Mouse (Mus musculus) intestine, embryonic 16.5 days (tissue): ENCODE results near the gene Eva1a. TPM values are rescaled to one million over a fixed set of nuclear protein-coding genes. Genes with fewer than 3 reads are reported as not detected.

Source experiments
- ATAC-seq: fragments of 200-750 bp; cut with Nextera tagmentation; 2 replicates; pipeline ENCODE4 v1.8.0; 2017; ENCODE audit warnings: moderate TSS enrichment, moderate library complexity
- H3K27ac ChIP-seq: fragments of 300-500 bp; sonication (generic); 2 replicates; pipeline ENCODE4 v1.5.1; 2014; ENCODE audit warnings: mild to moderate bottlenecking, low read length
- H3K27me3 ChIP-seq: fragments of 300-500 bp; sonication (generic); replicated peaks from 2 replicates; pipeline ENCODE4 v1.6.1; 2014; ENCODE audit warnings: low read length, control low read depth, mixed read lengths; ENCODE audit not compliant: control insufficient read depth, insufficient read depth
- H3K36me3 ChIP-seq: fragments of 300-500 bp; sonication (generic); 2 replicates; pipeline ENCODE4 v1.6.1; 2014; ENCODE audit warnings: low read length, control low read depth; ENCODE audit not compliant: control insufficient read depth, insufficient read depth
- H3K4me1 ChIP-seq: fragments of 300-500 bp; sonication (generic); 2 replicates; pipeline ENCODE4 v1.6.1; 2014; ENCODE audit warnings: low read length, control low read depth, mixed read lengths; ENCODE audit not compliant: control insufficient read depth, insufficient read depth
- H3K4me2 ChIP-seq: fragments of 300-500 bp; sonication (generic); 2 replicates; pipeline ENCODE4 v1.6.1; 2014; ENCODE audit warnings: low read depth, low read length, control low read depth
- H3K4me3 ChIP-seq: fragments of 300-500 bp; sonication (generic); 2 replicates; pipeline ENCODE4 v1.5.1; 2014; ENCODE audit warnings: mild to moderate bottlenecking, low read length
- H3K9ac ChIP-seq: fragments of 300-500 bp; sonication (generic); 2 replicates; pipeline ENCODE4 v1.6.1; 2014; ENCODE audit warnings: low read depth, low read length
- H3K9me3 ChIP-seq: fragments of 300-500 bp; sonication (generic); 2 replicates; pipeline ENCODE4 v1.6.1; 2016; ENCODE audit warnings: low read length, control low read depth; ENCODE audit not compliant: control insufficient read depth
- WGBS: fragments of 180-500 bp; shearing (Covaris S2); extraction: QIAGEN DNeasy Blood & Tissue Kit; methylation state at CpG from one replicate; pipeline ENCODE4 v1.1.7; 2014; 5-methylcytosine and 5-hydroxymethylcytosine counted together
- polyA plus RNA-seq: library from polyadenylated mRNA; unstranded; fragments of >200 nt; fragmentation: Nextera tagmentation; extraction: Ambion mirVana; gene quantifications from 2 replicates; pipeline ENCODE4 v1.2.1, GENCODE M21; 2015

Eva1a gene
- polyA plus RNA-seq, 1 experiment from 2014 or later: 20.3 TPM

- no peaks in the 10 kb centered on the region for H3K36me3 ChIP-seq
- H3K4me1 ChIP-seq: peaks cover 22% of the 10 kb centered on the region
- WGBS: 74% methylated on average over 7 of the region's 7 CpGs
- no peak overlapping the region for H3K4me2 ChIP-seq
- no peak overlapping the region for H3K9ac ChIP-seq
- no peak overlapping the region for H3K27ac ChIP-seq
- H3K27me3 ChIP-seq: no peaks in the 10 kb centered on the region
- H3K4me3 ChIP-seq: no peak overlapping the region
- no peak for ATAC-seq
- no peaks in the 10 kb centered on the region for H3K9me3 ChIP-seq
Observed at GRCm38 (mm10) chr6:82054854-82055253, 14.0 kb downstream of the Eva1a start.

DNA sequence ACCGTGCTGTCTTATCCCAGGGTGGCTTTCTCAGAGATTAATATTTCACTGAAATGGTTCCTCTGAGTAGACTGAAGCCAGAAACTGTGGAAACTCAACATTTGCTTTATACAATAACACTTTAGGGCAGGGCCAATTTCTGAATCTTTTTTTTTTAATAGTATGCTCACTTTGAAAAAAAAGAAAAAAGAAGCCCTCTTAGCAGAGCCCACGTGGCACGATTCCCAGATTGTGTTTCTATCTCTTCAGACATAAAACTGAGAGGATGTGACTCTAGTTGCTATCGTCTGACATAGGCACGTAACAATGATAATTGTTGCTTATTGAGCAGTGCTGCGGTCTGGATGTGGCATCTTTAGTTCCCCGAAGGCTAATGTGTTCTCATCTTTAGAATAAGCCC is 19.1 kb downstream of the Eva1a start:
- H3K27me3 ChIP-seq: no peaks in the 10 kb centered on the region

GRCm38 (mm10) chr6:82065230-82065629 is 24.4 kb downstream of the Eva1a start:
- 75% methylated on average over 5 of the region's 5 CpGs for WGBS

More for the DNA sequence above, 19.1 kb downstream of the Eva1a start:
- Histone ChIP-seq H3K4me1 (peaks cover 8% of the 10 kb centered on the region), H3K36me3 (no peaks in the 10 kb centered on the region), H3K27ac (no peak overlapping the region), H3K9me3 (no peaks in the 10 kb centered on the region), H3K4me3 (no peak overlapping the region), H3K9ac (no peak overlapping the region), H3K4me2 (no peak overlapping the region)
- 62% methylated on average over 7 of the region's 7 CpGs for WGBS
- no peak for ATAC-seq

GRCm38 (mm10) chr6:82066515-82067081 is 25.8 kb downstream of the Eva1a start:
- H3K27ac ChIP-seq: no peak overlapping the region
- H3K4me1 ChIP-seq: no peaks in the 10 kb centered on the region
- WGBS: 87% methylated on average over 8 of the region's 8 CpGs
- no peak overlapping the region for H3K9ac ChIP-seq
- ATAC-seq: no peak
- H3K36me3 ChIP-seq: 0 out of 2 replicates have a peak, but pooled peaks cover 2% of the 10 kb centered on the region
- H3K27me3 ChIP-seq: no peaks in the 10 kb centered on the region
- no peak overlapping the region for H3K4me2 ChIP-seq
- H3K4me3 ChIP-seq: no peak overlapping the region
- no peaks in the 10 kb centered on the region for H3K9me3 ChIP-seq

More at GRCm38 (mm10) chr6:82065230-82065629, 24.4 kb downstream of the Eva1a start:
- Histone ChIP-seq H3K9me3 (no peaks in the 10 kb centered on the region), H3K4me3 (no peak overlapping the region), H3K36me3 (no peaks in the 10 kb centered on the region), H3K4me1 (no peaks in the 10 kb centered on the region), H3K9ac (no peak overlapping the region), H3K4me2 (no peak overlapping the region), H3K27ac (no peak overlapping the region), H3K27me3 (no peaks in the 10 kb centered on the region)
- ATAC-seq: no peak

DNA sequence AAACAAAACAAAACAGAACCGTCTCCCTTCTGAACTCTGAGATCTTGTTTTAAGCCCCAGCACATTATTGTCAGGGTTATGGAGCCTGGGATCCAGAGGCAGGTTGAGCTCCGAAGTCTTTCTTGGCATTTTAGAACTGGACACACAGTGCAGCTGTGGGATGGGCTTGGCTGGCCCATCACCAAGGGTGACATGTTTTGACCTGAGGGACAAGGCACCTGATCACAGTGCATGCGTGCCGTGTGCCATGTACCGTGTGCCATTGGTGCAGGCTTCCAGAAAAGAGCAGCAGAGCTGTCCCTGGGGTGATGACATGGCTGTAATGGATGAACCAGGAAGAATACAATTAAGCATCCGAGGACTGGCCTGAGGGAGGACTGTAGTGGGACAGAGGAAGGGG is 29.6 kb downstream of the Eva1a start:
- Histone ChIP-seq H3K27me3 (no peaks in the 10 kb centered on the region), H3K4me1 (no peaks in the 10 kb centered on the region; the same call in 1 of the 2 replicates), H3K4me3 (no peak overlapping the region), H3K36me3 (peaks cover 2% of the 10 kb centered on the region; the same call in 1 of the 2 replicates), H3K9ac (no peak overlapping the region), H3K9me3 (no peaks in the 10 kb centered on the region), H3K4me2 (no peak overlapping the region), H3K27ac (no peak overlapping the region)
- no peak for ATAC-seq
- WGBS: 74% methylated on average over 6 of the region's 6 CpGs

- Histone ChIP-seq H3K4me3 (no peak overlapping the region), H3K36me3 (peaks cover 2% of the 10 kb centered on the region; the same call in 1 of the 2 replicates), H3K9ac (no peak overlapping the region), H3K4me1 (no peaks in the 10 kb centered on the region; the same call in 1 of the 2 replicates), H3K4me2 (no peak overlapping the region), H3K27me3 (no peaks in the 10 kb centered on the region), H3K9me3 (no peaks in the 10 kb centered on the region), H3K27ac (no peak overlapping the region)
- 91% methylated on average over 2 of the region's 2 CpGs for WGBS
- peak; percentile 80 for ATAC-seq
Observed at GRCm38 (mm10) chr6:82073011-82073410, 32.2 kb downstream of the Eva1a start.

DNA sequence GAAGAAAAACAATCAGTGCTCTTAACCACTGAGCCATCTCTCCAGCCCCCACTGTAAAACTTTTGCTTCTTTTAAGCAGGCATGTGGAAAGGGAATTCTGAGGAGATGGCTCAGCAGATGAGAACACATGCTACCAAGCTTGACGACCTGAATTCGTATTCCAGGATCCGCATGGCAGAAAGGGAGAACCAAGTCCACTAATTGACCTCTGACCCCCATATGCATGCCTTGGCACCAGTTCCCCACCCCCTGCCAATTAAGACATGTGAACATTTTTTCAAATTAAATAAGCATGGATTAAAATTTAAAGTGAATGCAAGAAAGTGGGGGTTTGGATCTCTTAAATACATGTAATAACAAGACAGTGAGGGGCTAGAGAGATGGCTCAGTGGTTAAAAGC is 32.7 kb downstream of the Eva1a start:
- Histone ChIP-seq H3K9me3 (no peaks in the 10 kb centered on the region), H3K4me2 (no peak overlapping the region), H3K4me1 (no peaks in the 10 kb centered on the region; the same call in 1 of the 2 replicates), H3K36me3 (peaks cover 2% of the 10 kb centered on the region; the same call in 1 of the 2 replicates), H3K4me3 (no peak overlapping the region), H3K27ac (no peak overlapping the region), H3K9ac (no peak overlapping the region), H3K27me3 (no peaks in the 10 kb centered on the region)
- ATAC-seq: no peak
- 92% methylated on average over 3 of the region's 3 CpGs for WGBS

DNA sequence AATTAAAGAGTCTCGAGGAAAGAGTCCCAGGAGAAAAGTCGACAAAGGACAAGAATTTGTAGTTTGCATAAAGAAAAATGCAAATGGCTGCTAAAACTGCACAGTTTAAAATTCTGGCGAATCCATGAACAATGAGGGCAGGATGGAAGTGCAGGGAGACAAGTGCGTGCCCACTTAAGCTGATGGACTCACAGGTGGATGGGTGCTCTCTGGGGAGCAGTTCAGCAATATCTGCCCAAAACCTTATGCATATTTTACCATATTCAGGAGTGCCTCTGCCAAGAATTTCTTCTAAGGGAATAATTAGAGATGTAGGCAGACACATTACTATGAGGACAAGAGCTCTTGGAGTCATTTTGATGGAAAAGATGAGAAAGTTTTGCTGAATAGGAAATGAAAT is 35.5 kb downstream of the Eva1a start:
- Histone ChIP-seq H3K36me3 (no peaks in the 10 kb centered on the region; the same call in 1 of the 2 replicates), H3K9me3 (no peaks in the 10 kb centered on the region), H3K4me2 (no peak overlapping the region), H3K9ac (no peak overlapping the region), H3K4me1 (no peaks in the 10 kb centered on the region; the same call in 1 of the 2 replicates), H3K27me3 (no peaks in the 10 kb centered on the region), H3K4me3 (no peak overlapping the region), H3K27ac (no peak overlapping the region)
- ATAC-seq: no peak
- 88% methylated on average over 4 of the region's 4 CpGs for WGBS

DNA sequence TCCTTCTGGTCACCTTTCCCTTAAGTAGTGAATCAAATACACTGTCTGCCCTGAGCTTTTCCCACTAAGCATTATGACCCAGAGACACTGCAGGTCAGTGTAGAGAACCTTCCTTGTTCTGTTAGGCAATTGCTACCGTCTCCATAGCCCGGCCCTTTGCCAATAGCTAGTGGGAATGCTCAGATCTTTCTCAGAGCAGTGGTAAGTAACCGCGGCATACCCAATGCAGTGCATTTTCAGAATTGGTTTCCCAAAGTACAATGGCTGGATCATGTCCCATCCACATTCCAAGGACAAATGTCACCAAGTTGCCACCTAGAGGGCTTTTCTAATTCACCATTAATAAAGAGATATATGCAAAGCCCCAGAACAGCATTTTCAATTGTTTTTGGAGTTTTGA is 38.0 kb downstream of the Eva1a start:
- H3K4me2 ChIP-seq: no peak overlapping the region
- H3K27ac ChIP-seq: no peak overlapping the region
- no peaks in the 10 kb centered on the region for H3K36me3 ChIP-seq
- H3K4me1 ChIP-seq: no peaks in the 10 kb centered on the region
- no peak for ATAC-seq
- H3K9ac ChIP-seq: no peak overlapping the region
- no peak overlapping the region for H3K4me3 ChIP-seq
- H3K9me3 ChIP-seq: no peaks in the 10 kb centered on the region
- H3K27me3 ChIP-seq: no peaks in the 10 kb centered on the region
- 96% methylated on average over 4 of the region's 4 CpGs for WGBS

DNA sequence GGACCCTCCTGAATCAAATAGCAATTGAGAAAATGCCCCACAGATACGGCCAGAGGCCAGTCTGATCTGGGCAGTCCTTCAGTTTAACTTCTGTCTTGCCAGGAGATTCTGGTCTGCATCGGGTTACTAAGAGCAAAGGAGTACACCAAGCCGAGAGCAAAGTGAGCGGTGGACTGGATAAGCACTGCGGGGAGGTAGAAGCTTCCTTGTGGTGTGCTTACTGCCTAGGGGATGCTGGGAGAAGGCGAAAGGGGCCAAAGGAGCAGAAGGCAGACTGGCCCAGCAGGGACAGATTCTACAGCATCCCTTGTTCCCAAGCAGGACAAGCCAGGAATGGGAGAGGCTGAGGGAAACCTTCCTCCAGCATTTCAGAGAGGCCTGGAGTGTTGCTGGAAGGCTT is 42.8 kb downstream of the Eva1a start:
- H3K9ac ChIP-seq: no peak overlapping the region
- H3K4me2 ChIP-seq: no peak overlapping the region
- no peak overlapping the region for H3K4me3 ChIP-seq
- 76% methylated on average over 6 of the region's 6 CpGs for WGBS
- no peaks in the 10 kb centered on the region for H3K36me3 ChIP-seq
- H3K27ac ChIP-seq: no peak overlapping the region
- H3K4me1 ChIP-seq: no peaks in the 10 kb centered on the region
- ATAC-seq: no peak
- no peaks in the 10 kb centered on the region for H3K9me3 ChIP-seq
- H3K27me3 ChIP-seq: no peaks in the 10 kb centered on the region
